Mouse (Mus musculus) hindbrain, embryonic 12.5 days (tissue): Measurements from ENCODE around the gene Phldb2. TPM values are rescaled to one million over a fixed set of nuclear protein-coding genes. Genes with fewer than 3 reads are reported as not detected.
A peak's percentile ranks its signal among the peaks of the same experiment; 100 is the strongest.

Experiments
- ATAC-seq: fragments of 200-750 bp; cut with Nextera tagmentation; 2 replicates; pipeline ENCODE4 v1.8.0; 2017; ENCODE audit warnings: moderate TSS enrichment; ENCODE audit not compliant: low FRiP score
- H3K27ac ChIP-seq: fragments of 300-500 bp; sonication (generic); 2 replicates; pipeline ENCODE4 v1.5.1; 2016; ENCODE audit warnings: mild to moderate bottlenecking
- H3K27me3 ChIP-seq: fragments of 300-500 bp; sonication (generic); 2 replicates; pipeline ENCODE4 v1.6.1; 2016; ENCODE audit warnings: mild to moderate bottlenecking
- H3K36me3 ChIP-seq: fragments of 300-500 bp; sonication (generic); 2 replicates; pipeline ENCODE4 v1.6.1; 2016; ENCODE audit warnings: mild to moderate bottlenecking
- H3K4me1 ChIP-seq: fragments of 300-500 bp; sonication (generic); 2 replicates; pipeline ENCODE4 v1.6.1; 2016
- H3K4me2 ChIP-seq: fragments of 300-500 bp; sonication (generic); replicated peaks from 2 replicates; pipeline ENCODE4 v1.6.1; 2016; ENCODE audit warnings: mild to moderate bottlenecking
- H3K4me3 ChIP-seq: fragments of 300-500 bp; sonication (generic); 2 replicates; pipeline ENCODE4 v1.5.1; 2016; ENCODE audit warnings: mild to moderate bottlenecking
- H3K9ac ChIP-seq: fragments of 300-500 bp; sonication (generic); 2 replicates; pipeline ENCODE4 v1.6.1; 2016; ENCODE audit warnings: mild to moderate bottlenecking, moderate library complexity
- H3K9me3 ChIP-seq: fragments of 300-500 bp; sonication (generic); replicated peaks from 2 replicates; pipeline ENCODE4 v1.6.1; 2016; ENCODE audit warnings: mild to moderate bottlenecking
- WGBS: fragments of 180-500 bp; shearing (Covaris S2); methylation state at CpG from one replicate; pipeline ENCODE4 v1.1.7; 2016; 5-methylcytosine and 5-hydroxymethylcytosine counted together
- polyA plus RNA-seq: library from polyadenylated mRNA; unstranded; fragments of >200 nt; fragmentation: Nextera tagmentation; extraction: Ambion mirVana; gene quantifications from 2 replicates; pipeline ENCODE4 v1.2.1, GENCODE M21; 2016

Phldb2 gene
- polyA plus RNA-seq: 34.5 and 43.7 TPM in 2 replicates

DNA sequence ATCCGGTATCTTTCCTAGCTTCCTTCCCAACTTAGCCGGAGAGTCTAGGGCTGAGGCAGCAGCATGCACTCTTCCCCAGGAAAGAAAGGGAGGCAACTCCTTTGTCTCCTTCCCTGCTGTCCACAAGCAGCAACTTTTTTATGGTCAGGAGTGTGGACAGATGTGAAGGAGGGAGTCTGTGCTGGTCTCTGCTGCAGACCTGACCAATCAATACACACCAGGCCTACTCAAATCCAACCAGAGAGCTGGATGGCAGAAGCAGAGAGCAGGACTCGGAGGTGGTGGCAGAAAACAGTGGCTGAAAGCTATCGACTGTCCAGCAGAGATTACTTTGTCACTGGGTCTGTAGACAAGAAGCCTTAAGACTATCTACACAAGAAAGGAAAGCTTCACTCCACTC, at the start of gene Phldb2:
Gene Phldb2 (minus strand): TSS at position 205 of the 400 bp plus-strand sequence.
- Histone ChIP-seq H3K9ac (no peak within 1 kb of the TSS), H3K27ac (no peak within 1 kb of the TSS), H3K9me3 (no peaks in the 10 kb centered on the region), H3K4me1 (no peaks in the 10 kb centered on the region), H3K4me2 (no peak within 1 kb of the TSS), H3K36me3 (no peaks in the 10 kb centered on the region), H3K27me3 (no peaks in the 10 kb centered on the region), H3K4me3 (no peak within 1 kb of the TSS)
- WGBS: 89% methylated on average over 4 of the region's 4 CpGs
- ATAC-seq: no peak

DNA sequence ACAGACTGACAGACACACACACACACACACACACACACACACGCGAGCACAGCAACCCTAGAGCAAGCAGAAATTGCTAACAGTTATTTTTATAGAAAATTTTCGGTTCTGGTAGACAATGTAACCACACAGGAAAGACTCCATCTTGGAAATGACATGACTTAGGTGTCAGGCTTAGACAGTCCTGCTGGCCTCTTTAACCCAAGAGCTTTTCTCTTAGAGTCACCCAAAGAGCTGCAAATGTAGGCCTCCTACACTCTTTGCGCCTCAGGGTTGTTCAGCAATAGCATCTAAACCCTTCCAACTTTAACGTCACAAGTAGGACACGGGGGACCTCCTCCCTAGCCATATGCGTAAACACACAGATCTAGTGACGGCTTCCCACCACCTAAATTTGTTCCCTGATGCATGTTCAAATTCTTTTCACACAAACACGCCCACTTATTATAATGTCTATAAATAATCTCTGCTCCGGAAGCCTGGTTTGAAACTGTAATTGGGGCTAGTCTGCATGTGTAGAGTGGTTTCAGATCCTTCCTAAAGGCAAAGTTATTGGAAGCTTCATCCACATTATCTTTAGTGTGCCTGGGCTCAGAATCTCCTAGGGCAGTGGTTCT, 48.3 kb upstream of the Phldb2 start:
- no peak for ATAC-seq
- Histone ChIP-seq H3K9ac (no peak overlapping the region), H3K9me3 (no peaks in the 10 kb centered on the region), H3K4me1 (peaks cover 13% of the 10 kb centered on the region), H3K4me3 (no peak overlapping the region), H3K27me3 (0 out of 2 replicates have a peak, but pooled peaks cover 5% of the 10 kb centered on the region), H3K27ac (no peak overlapping the region), H3K4me2 (no peak overlapping the region), H3K36me3 (no peaks in the 10 kb centered on the region)
- WGBS: 90% methylated on average over 10 of the region's 10 CpGs

DNA sequence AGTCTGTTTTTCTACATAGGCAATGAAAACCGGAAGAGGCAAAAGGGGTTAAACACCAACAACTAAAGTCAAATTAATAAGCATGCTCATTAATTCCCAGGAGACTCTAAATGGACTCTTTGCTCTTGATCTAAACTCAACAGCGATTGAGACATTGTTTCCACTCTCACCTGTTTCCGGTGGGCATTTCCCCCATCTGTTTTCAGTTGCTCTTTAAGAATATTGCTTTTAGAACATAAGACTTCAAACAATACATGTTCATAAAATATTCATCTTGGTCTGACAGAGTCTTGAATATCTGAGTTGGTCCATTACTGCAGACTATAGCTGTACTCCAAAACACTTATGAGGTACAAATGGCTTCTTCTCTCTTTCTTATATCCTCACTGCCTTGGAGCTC, 47.6 kb upstream of the Phldb2 start:
- Histone ChIP-seq H3K4me2 (no peak overlapping the region), H3K27me3 (0 out of 2 replicates have a peak, but pooled peaks cover 5% of the 10 kb centered on the region), H3K36me3 (no peaks in the 10 kb centered on the region), H3K4me1 (peaks cover 13% of the 10 kb centered on the region), H3K4me3 (no peak overlapping the region), H3K9me3 (no peaks in the 10 kb centered on the region), H3K27ac (no peak overlapping the region), H3K9ac (no peak overlapping the region)
- no peak for ATAC-seq
- 82% methylated on average over 3 of the region's 3 CpGs for WGBS

DNA sequence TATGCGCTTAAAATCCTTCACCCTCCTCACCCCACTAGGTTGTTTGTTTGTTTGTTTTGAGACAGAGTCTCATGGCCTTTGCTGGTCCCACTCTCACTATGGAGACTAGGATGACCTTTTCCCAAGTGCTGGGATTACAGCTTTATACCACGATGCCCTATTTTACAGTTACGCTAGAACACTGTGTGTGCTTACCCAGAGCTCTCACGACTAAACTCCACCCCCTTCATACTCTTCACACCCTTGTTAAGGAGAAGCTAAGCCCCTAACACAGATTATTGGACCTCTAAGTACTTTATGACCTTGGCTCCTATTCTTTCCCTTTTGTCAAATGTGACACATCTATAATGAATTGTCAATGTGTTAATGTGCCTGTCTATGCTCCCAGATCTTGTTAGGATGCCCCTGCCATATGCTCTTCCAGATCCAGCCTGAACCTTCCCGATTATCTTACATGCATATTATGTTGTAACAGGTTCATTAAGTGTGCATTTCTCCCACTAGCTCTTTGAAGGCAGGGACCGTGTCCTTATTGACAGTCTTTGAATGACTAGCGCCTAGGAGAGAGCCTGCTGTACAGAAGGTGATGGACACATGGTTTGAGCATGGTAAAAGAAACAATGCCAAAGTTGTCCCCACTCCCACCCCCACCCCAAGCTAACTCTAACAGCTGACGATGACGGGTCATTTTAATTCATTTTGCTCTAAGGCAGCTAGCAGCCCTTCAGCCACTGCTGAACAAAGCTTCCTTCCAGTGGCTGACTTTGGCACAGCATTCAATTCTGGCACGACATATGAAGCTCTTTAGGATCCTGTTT, 46.2 kb upstream of the Phldb2 start:
- peaks cover 13% of the 10 kb centered on the region for H3K4me1 ChIP-seq
- no peaks in the 10 kb centered on the region for H3K9me3 ChIP-seq
- H3K9ac ChIP-seq: no peak overlapping the region
- H3K27ac ChIP-seq: no peak overlapping the region
- H3K27me3 ChIP-seq: 0 out of 2 replicates have a peak, but pooled peaks cover under 1% of the 10 kb centered on the region
- WGBS: 38% methylated on average over 10 of the region's 10 CpGs
- peak; percentile 90 for ATAC-seq
- H3K36me3 ChIP-seq: no peaks in the 10 kb centered on the region
- H3K4me2 ChIP-seq: no peak overlapping the region
- H3K4me3 ChIP-seq: no peak overlapping the region

DNA sequence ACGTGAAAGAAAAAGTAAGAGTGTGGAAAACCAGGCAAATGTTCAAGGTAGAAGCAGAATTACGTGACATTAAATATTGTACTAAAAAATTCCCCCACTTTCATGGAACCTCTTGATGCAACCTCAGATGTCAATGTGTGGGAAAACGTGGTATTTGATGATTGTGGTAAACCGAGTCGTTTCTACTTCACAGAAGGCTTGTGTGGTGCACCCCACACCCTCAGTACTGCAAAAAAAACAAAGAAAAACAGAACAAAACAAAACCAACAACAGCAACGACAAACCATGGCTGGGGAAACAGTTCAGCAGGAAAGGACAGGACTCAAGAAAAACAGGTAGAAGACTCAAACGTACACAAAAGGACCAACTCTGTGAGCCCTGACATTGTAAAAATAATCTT, 44.8 kb upstream of the Phldb2 start:
- Histone ChIP-seq H3K27me3 (no peaks in the 10 kb centered on the region), H3K36me3 (no peaks in the 10 kb centered on the region), H3K4me3 (no peak overlapping the region), H3K9me3 (no peaks in the 10 kb centered on the region), H3K4me2 (no peak overlapping the region), H3K9ac (no peak overlapping the region), H3K27ac (no peak overlapping the region), H3K4me1 (peaks cover 13% of the 10 kb centered on the region)
- ATAC-seq: no peak
- 81% methylated on average over 7 of the region's 7 CpGs for WGBS

DNA sequence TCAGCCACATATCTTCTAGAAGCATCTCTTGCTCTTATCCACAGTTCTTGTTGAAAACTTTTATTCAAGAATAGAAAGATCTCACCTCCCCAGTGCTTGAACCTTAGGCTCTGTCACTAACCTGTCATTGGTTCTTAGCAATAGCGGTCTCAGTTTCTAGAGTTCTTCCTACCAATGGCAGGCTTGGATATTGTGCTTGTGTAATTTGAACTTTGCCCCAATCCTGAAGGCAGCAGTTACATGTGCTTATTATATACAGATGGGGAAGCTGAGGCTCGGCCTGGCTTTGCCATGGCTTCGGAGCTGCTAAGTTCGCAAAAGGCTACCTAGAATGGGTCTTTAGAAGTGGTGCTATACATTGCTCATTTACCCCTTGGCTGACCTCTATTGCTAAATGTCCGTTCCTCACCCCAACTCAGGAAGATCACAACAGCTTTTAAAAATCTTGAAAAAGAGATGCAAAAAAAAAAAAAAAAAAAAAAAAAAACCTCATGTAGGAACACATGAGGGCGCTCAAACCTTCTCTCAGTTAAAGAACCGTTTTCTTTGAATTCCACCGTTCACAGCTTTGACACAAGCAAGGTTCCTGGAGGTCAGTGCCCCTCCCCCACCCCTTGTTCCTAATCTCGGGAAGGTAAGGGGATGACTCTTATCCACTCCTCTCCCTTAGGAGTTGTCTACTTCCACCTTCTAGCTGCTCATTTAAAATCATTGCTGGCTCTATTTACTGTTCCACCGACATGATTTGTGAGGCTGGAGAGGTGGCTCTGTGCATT, 37.7 kb upstream of the Phldb2 start:
- no peak for ATAC-seq
- 49% methylated on average over 10 of the region's 10 CpGs for WGBS

DNA sequence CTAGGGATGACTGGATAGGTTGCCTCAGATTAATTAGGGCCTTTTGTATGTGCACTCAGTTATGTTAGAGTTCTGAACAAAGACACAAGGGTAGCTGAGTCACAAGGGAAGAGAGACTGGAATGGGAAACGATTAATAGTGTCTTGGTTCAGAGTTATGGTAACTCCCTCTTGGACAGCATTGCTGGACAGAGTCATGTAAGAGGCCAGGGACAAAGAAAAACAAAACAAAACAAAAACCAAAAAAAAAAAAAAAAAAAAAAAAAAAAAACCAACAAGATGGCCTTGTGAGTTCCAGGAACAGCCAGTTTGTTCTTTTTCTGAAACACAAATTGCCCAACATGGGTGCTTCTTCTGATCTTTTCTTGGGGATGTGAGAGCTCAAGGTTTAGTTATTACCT, 32.8 kb upstream of the Phldb2 start:
- Histone ChIP-seq H3K9ac (no peak overlapping the region), H3K27ac (no peak overlapping the region), H3K9me3 (no peaks in the 10 kb centered on the region), H3K27me3 (no peaks in the 10 kb centered on the region), H3K4me2 (no peak overlapping the region), H3K4me1 (peaks cover 3% of the 10 kb centered on the region; the same call in 1 of the 2 replicates), H3K4me3 (no peak overlapping the region), H3K36me3 (no peaks in the 10 kb centered on the region)
- WGBS: 58% methylated on average over 1 of the region's 1 CpGs
- no peak for ATAC-seq

More for the DNA sequence above, 37.7 kb upstream of the Phldb2 start:
- Histone ChIP-seq H3K9ac (no peak overlapping the region), H3K4me3 (no peak overlapping the region), H3K4me2 (no peak overlapping the region), H3K27me3 (no peaks in the 10 kb centered on the region), H3K9me3 (no peaks in the 10 kb centered on the region), H3K4me1 (0 out of 2 replicates have a peak, but pooled peaks cover 3% of the 10 kb centered on the region), H3K36me3 (no peaks in the 10 kb centered on the region), H3K27ac (no peak overlapping the region)

DNA sequence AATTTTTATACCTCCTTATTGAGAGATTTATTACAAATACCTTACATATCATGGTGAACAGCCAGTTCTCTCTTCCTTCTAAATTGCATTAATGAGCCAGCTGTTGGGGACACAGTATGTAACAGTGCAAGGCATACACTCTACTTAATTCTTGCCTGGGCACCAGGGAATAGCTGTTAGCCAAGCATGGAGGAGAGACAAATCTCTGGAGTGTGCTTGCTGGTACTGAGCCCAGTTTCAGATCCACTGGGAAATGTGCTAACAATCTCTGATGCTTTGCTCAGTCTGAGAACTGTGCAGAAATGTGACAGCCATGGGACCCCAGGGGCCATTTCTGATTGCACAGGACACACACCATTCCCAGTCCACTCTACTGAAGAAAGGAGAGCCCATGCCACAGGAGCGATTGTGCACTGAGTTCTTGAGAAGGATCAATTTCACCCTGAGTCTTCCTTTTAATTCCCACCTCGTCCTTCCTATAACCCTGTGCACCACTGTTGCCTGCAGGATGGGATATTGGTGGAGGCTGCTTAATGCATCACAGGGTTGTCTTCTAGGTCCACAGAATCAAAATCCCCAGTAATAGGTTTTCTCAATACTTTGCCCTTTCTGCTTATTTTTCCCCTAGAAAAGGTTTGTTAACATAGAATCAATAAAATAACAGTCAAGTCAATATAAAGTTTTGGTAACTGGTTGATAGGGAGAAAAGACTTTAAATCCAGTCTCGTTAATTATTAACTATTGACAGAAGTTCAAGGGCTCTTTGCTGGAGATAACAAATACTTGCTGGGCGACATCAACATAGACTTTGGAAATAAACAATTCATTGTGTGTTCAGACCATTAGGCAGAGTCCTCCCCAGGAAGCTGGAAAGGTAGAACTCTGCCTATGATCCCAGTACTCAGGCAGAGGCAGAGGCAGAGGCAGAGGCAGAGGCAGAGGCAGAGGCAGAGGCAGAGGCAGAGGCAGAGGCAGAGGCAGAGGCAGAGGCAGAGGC, 31.5 kb upstream of the Phldb2 start:
- 81% methylated on average over 4 of the region's 4 CpGs for WGBS
- Histone ChIP-seq H3K4me3 (no peak overlapping the region), H3K27ac (no peak overlapping the region), H3K9ac (no peak overlapping the region), H3K27me3 (no peaks in the 10 kb centered on the region), H3K36me3 (no peaks in the 10 kb centered on the region), H3K9me3 (no peaks in the 10 kb centered on the region), H3K4me2 (no peak overlapping the region), H3K4me1 (peaks cover 3% of the 10 kb centered on the region; the same call in 1 of the 2 replicates)
- ATAC-seq: peak; percentile 43; the same call in 1 of the 2 replicates

DNA sequence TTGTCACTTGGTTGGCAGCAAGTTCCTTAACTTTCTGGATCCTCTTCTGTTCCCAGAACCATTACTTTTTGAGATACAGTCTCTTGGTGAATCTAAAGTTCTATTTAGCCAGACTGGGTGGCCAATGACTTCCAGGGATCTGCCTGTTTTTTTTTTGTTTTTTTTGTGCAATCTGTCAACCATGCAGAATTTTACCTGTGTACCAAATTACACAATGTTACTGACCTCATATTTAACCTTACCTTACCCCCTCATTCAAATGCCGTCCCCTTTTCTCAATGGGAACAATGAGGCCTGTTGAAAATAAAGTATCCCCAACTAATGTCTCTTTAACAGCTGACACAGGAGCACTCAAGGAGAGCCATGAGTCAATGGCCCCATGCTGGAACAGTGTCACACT, 22.9 kb upstream of the Phldb2 start:
- WGBS: 72% methylated on average over 1 of the region's 1 CpGs
- Histone ChIP-seq H3K27me3 (no peaks in the 10 kb centered on the region), H3K9me3 (no peaks in the 10 kb centered on the region), H3K4me3 (no peak overlapping the region), H3K4me2 (no peak overlapping the region), H3K9ac (no peak overlapping the region), H3K27ac (no peak overlapping the region), H3K4me1 (0 out of 2 replicates have a peak, but pooled peaks cover 4% of the 10 kb centered on the region), H3K36me3 (no peaks in the 10 kb centered on the region)
- no peak for ATAC-seq

DNA sequence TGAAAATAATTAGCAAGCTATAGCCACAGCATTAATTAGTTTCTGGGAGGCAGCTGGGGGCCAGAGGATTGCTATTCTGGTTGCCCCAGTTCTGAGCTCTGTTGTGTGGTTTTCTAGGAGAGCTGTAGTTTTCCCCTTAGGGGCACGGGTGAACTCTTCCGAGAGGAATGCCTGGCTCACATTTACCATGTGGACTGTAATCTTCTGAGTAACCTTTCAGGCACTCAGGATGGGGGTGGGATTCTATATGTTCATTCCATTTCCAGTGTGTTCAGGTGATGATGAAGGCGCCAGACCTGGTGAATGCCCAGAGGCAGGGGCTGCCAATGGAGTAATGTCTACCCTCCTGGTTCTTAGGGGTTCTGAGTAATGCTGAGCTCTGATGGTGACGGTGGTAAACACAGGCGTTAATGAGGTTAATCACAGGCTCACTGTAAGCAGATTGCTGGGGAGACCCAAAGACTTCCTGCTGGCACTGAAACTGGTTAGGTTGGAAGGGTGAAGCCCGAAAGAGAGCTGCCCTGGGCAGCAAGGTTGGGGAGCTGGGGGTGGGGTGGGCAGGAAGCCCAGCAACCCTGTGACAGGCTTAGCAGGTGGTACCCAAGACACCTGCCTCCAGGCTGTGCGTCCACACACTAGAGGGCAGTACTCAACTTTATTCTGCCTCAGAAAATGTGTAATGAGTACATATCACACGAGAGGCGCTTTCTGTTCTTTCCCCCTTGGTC, 20.7 kb upstream of the Phldb2 start:
- ATAC-seq: no peak

DNA sequence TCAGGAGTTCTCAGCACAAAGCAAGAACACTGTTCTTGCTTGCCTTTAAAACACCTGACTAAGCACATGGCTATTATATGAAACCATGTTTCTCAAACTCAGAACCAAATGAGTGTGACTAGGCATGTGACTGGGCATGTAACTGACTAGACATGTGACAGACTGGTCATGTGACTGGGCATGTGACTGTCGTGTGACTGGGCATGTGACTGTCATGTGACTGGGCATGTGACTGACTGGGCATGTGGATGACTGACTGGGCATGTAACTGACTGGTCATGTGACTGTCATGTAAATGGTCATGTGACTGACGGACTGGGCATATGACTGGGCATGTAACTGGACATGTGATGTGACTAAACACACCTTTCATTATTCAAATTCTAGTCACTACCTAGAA, 16.8 kb upstream of the Phldb2 start:
- Histone ChIP-seq H3K9me3 (no peaks in the 10 kb centered on the region), H3K27ac (no peak overlapping the region)

More for the DNA sequence above, 20.7 kb upstream of the Phldb2 start:
- Histone ChIP-seq H3K27ac (no peak overlapping the region), H3K4me1 (0 out of 2 replicates have a peak, but pooled peaks cover 4% of the 10 kb centered on the region), H3K9ac (no peak overlapping the region; the same call in 1 of the 2 replicates), H3K36me3 (no peaks in the 10 kb centered on the region), H3K4me2 (no peak overlapping the region), H3K4me3 (no peak overlapping the region), H3K27me3 (no peaks in the 10 kb centered on the region), H3K9me3 (no peaks in the 10 kb centered on the region)
- WGBS: 65% methylated on average over 9 of the region's 9 CpGs

More for the DNA sequence above, 16.8 kb upstream of the Phldb2 start:
- H3K4me2 ChIP-seq: no peak overlapping the region
- ATAC-seq: no peak
- H3K27me3 ChIP-seq: no peaks in the 10 kb centered on the region
- no peak overlapping the region for H3K9ac ChIP-seq
- H3K4me1 ChIP-seq: 0 out of 2 replicates have a peak, but pooled peaks cover 4% of the 10 kb centered on the region
- H3K4me3 ChIP-seq: no peak overlapping the region
- 91% methylated on average over 2 of the region's 2 CpGs for WGBS
- no peaks in the 10 kb centered on the region for H3K36me3 ChIP-seq
